Comparison of ENCODE assay signal across 8 mouse cellular contexts in genomic region chr4:118180301-118181080, GRCm38 (mm10). TPM values are rescaled to one million over a fixed set of nuclear protein-coding genes. Genes with fewer than 3 reads are reported as not detected.
DNase-seq lines count a peak whose midpoint lies in the region; ATAC-seq and TF ChIP-seq lines count a peak whose summit lies in the region.

No protein-coding gene starts in this region.

- peak; percentile 48 for DNase-seq in cerebellum, adult 11-12 months
- no peak for DNase-seq in cerebellum, postnatal 25 days
- no peak for DNase-seq in spleen, adult 2 months (ENCODE audit: low read depth in 1 of 2, low spot score in 2 of 2)
- DNase-seq in spleen, adult 18-20 months: no peak
- DNase-seq in adrenal gland, adult 18-20 months (ENCODE audit: low spot score in 2 of 2): no peak

- H3K9me3 ChIP-seq in intestine, postnatal 0 days (ENCODE audit: control insufficient read depth): no peaks in the 10 kb centered on the region
- H3K9me3 ChIP-seq in neural tube, embryonic 12.5 days: no peaks in the 10 kb centered on the region

- TF ChIP-seq CTCF in spleen, adult 2 months (IDR thresholded peaks at IDR 0.05; ENCODE audit: extremely low read depth, insufficient read depth, insufficient read length, insufficient replicate concordance): no peak
- TF ChIP-seq CTCF in intestine, postnatal 0 days (IDR thresholded peaks at IDR 0.05; ENCODE audit: low read depth): no peak

- 17% methylated on average over 17 of the region's 17 CpGs for WGBS in spleen, adult 2 months
- 7% methylated on average over 17 of the region's 17 CpGs for WGBS in intestine, postnatal 0 days
- 12% methylated on average over 17 of the region's 17 CpGs for WGBS in neural tube, embryonic 12.5 days

- H3K27ac ChIP-seq in spleen, adult 2 months (ENCODE audit: insufficient read depth, low read length): peak overlapping the region; percentile 66
- peak overlapping the region; percentile 83 for H3K27ac ChIP-seq in intestine, postnatal 0 days (ENCODE audit: low read depth, low read length)
- H3K27ac ChIP-seq in neural tube, embryonic 12.5 days: peak overlapping the region; percentile 89

- no peaks in the 10 kb centered on the region for H3K27me3 ChIP-seq in spleen, adult 2 months (ENCODE audit: control insufficient read depth, insufficient read depth, low read length)
- no peaks in the 10 kb centered on the region for H3K27me3 ChIP-seq in intestine, postnatal 0 days (replicated peaks; ENCODE audit: control insufficient read depth, insufficient read depth, low read length)
- H3K27me3 ChIP-seq in neural tube, embryonic 12.5 days (replicated peaks): no peaks in the 10 kb centered on the region

- peak overlapping the region; percentile 70 for H3K9ac ChIP-seq in intestine, postnatal 0 days (ENCODE audit: low read depth, low read length)
- peak overlapping the region; percentile 49 for H3K9ac ChIP-seq in neural tube, embryonic 12.5 days

- ATAC-seq in intestine, postnatal 0 days: no peak
- ATAC-seq in neural tube, embryonic 12.5 days (ENCODE audit: low FRiP score, low read depth): 0 out of 2 replicates have a peak, but pooled peaks have one; percentile 5
- no peak for ATAC-seq in cerebellum, adult (ENCODE audit: insufficient number of reproducible peaks, low FRiP score, low TSS enrichment)

- no peak for TF ChIP-seq POLR2A in spleen, adult 2 months (IDR thresholded peaks at IDR 0.05; ENCODE audit: low read depth, low read length)

- H3K4me3 ChIP-seq in spleen, adult 2 months (ENCODE audit: extremely low read depth, insufficient read depth, insufficient read length): peak overlapping the region; percentile 47
- peak overlapping the region; percentile 67 for H3K4me3 ChIP-seq in intestine, postnatal 0 days (ENCODE audit: low read depth, low read length)
- H3K4me3 ChIP-seq in neural tube, embryonic 12.5 days: peak overlapping the region; percentile 78

- peak overlapping the region; percentile 76 for H3K4me2 ChIP-seq in intestine, postnatal 0 days (replicated peaks; ENCODE audit: low read depth)
- peak overlapping the region; percentile 74 for H3K4me2 ChIP-seq in neural tube, embryonic 12.5 days (replicated peaks)

- peaks cover 2% of the 10 kb centered on the region; the same call in 1 of the 2 replicates for H3K4me1 ChIP-seq in spleen, adult 2 months (ENCODE audit: control insufficient read depth, insufficient read depth, insufficient read length)
- peaks cover 7% of the 10 kb centered on the region; the same call in 1 of the 2 replicates for H3K4me1 ChIP-seq in intestine, postnatal 0 days (replicated peaks; ENCODE audit: control insufficient read depth, insufficient read depth, low read length)
- H3K4me1 ChIP-seq in neural tube, embryonic 12.5 days: peaks cover 11% of the 10 kb centered on the region

- H3K36me3 ChIP-seq in spleen, adult 2 months (ENCODE audit: control insufficient read depth, insufficient read depth, low read length): peaks cover 9% of the 10 kb centered on the region
- peaks cover 19% of the 10 kb centered on the region for H3K36me3 ChIP-seq in intestine, postnatal 0 days (ENCODE audit: control insufficient read depth, insufficient read depth)
- peaks cover 18% of the 10 kb centered on the region for H3K36me3 ChIP-seq in neural tube, embryonic 12.5 days

RNA-seq across cellular contexts. Expression of gene Kdm4a, which starts 0.6 kb away (rescaled TPM):
- 26.8 and 28.3 TPM in 2 replicates for polyA plus RNA-seq in spleen, adult 2 months (2012; rRNA removed)
- polyA plus RNA-seq in intestine, postnatal 0 days (2015; fragmentation: Nextera tagmentation; extraction: Ambion mirVana): 11.6 and 13.1 TPM in 2 replicates
- 55.1 and 62.3 TPM in 2 replicates for polyA plus RNA-seq in neural tube, embryonic 12.5 days (2016; fragmentation: Nextera tagmentation; extraction: Ambion mirVana)
- 10 to 100 TPM; 30.3 to 35.6 TPM for total RNA-seq in adrenal gland, adult 18-20 months (2021)

RNA-seq across cellular contexts. Expression of gene St3gal3, which starts 45.8 kb away (rescaled TPM):
- 8.9 and 12.3 TPM in 2 replicates for polyA plus RNA-seq in spleen, adult 2 months (2012; rRNA removed)
- 15.6 and 15.7 TPM in 2 replicates for polyA plus RNA-seq in intestine, postnatal 0 days (2015; fragmentation: Nextera tagmentation; extraction: Ambion mirVana)
- polyA plus RNA-seq in neural tube, embryonic 12.5 days (2016; fragmentation: Nextera tagmentation; extraction: Ambion mirVana): 9.4 and 12.3 TPM in 2 replicates
- 10 to 100 TPM; 37.4 to 40.5 TPM for total RNA-seq in adrenal gland, adult 18-20 months (2021)
